Mouse (Mus musculus) G1E (cell line): Measurements from ENCODE around the gene Gnb1l.

ENCODE experiments used
- CTCF ChIP-seq: IDR thresholded peaks from 2 replicates; pipeline ENCODE4 v1.5.1; 2012; ENCODE audit warnings: low read depth, low read length, inconsistent platforms, mixed read lengths
- GATA1 ChIP-seq: IDR thresholded peaks from 2 replicates; pipeline ENCODE4 v1.6.1; 2012; ENCODE audit warnings: borderline replicate concordance, low read length, inconsistent platforms, mixed read lengths
- GATA2 ChIP-seq: IDR thresholded peaks from 2 replicates; pipeline ENCODE4 v1.6.1; 2012; ENCODE audit warnings: low read depth, low read length, inconsistent platforms, borderline replicate concordance
- TAL1 ChIP-seq: conservative IDR thresholded peaks from 2 replicates; pipeline ENCODE4 v1.6.1; 2012; ENCODE audit warnings: low read depth, low read length, inconsistent platforms, mixed read lengths

DNA sequence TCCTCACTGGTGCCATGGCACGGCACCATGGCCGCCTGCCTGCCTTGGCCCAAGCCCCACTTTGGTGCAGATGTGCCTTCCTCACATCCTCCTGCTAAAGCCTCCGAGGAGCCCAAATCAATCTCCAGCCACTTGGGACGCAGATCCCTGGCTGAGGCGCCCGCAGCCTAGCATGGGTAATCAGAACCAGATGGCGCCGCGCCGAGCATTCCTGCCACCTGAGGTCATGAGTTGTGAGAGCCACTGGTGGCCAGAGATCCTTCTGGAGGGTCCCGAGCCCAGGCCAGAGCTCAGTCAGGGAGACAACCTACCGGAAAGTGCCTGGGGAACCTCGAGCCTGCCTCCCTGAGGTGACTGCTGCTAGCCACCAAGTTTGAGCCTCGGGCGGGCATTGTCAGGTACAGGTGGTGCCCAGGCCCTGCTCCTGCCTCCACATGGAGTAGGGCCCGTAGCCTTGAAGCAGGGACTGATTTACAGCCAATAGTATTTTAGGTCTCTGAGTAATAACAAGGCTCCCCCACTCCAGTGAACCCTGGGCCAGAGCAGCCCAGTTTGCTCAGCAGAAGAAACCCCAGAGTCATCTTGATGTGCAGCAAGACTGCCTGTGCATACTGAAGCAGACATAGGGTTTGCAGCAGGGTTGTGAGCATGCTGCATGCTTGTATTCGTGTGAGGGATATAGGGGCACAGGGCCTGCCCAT lies 56.9 kb downstream of the Gnb1l start:
- no peak for TF ChIP-seq CTCF
- no peak for TF ChIP-seq TAL1
- no peak for TF ChIP-seq GATA1
- no peak for TF ChIP-seq GATA2
